In the genomic region with DNA sequence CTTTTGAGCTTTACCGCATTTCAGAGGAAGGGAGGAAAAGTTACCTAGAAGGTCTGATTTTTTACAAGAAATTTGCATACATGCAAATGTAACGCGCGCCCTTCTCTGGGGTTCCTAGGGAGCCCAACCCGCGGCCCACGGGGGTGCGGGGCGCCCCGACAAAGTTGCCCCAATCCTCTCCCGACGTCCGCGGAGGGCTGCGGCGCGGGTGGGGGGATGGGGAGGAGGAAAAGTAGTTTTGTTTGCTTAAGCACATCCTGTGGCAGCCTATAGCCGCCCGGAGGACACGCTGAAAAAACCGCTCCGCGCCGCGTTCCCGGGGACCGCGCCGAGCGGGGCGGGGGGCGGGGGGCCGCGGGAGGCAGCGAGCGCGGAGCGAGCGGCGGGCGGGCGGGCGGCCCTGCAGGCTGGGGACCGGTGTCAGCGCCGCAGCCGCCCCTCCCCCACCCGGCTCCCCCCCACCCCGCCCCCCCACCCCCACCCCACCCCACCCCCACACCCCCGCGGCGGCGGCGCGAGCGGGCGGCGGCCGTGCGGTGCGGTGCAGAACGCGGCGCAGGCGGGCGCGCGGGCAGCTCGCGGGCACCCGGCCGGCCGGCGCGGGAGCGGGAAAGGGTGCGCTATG, we compare ENCODE assay signal across 8 mouse cellular contexts. TPM values are rescaled to one million over a fixed set of nuclear protein-coding genes. Genes with fewer than 3 reads are reported as not detected.
DNase-seq lines count a peak whose midpoint lies in the region; ATAC-seq and TF ChIP-seq lines count a peak whose summit lies in the region.

No protein-coding gene starts in this region.

- peaks cover 15% of the 10 kb centered on the region for H3K4me1 ChIP-seq in heart, postnatal 0 days (ENCODE audit: control insufficient read depth, insufficient read depth)
- peaks cover 45% of the 10 kb centered on the region for H3K4me1 ChIP-seq in midbrain, embryonic 13.5 days (replicated peaks)
- peaks cover 7% of the 10 kb centered on the region for H3K4me1 ChIP-seq in testis, adult 2 months (ENCODE audit: control insufficient read depth, insufficient read depth, low read length)

- TF ChIP-seq EP300 in heart, postnatal 0 days (IDR thresholded peaks at IDR 0.05; ENCODE audit: low read depth): no peak

- no peaks in the 10 kb centered on the region for H3K27me3 ChIP-seq in heart, postnatal 0 days (ENCODE audit: control insufficient read depth, insufficient read depth, low read length)
- peaks cover 60% of the 10 kb centered on the region for H3K27me3 ChIP-seq in midbrain, embryonic 13.5 days
- H3K27me3 ChIP-seq in testis, adult 2 months (ENCODE audit: control insufficient read depth, insufficient read depth, low read length): no peaks in the 10 kb centered on the region; the same call in 1 of the 2 replicates

- peak; percentile 34 for ATAC-seq in heart, postnatal 0 days (ENCODE audit: insufficient read depth, low read depth)
- ATAC-seq in midbrain, embryonic 13.5 days: peak; percentile 61

- no peak for TF ChIP-seq CTCF in heart, postnatal 0 days (IDR thresholded peaks at IDR 0.05; ENCODE audit: low read depth)
- no peak for TF ChIP-seq CTCF in testis, adult 2 months (IDR thresholded peaks at IDR 0.05; ENCODE audit: control insufficient read depth, insufficient read depth, insufficient replicate concordance, low read depth, low read length)

- TF ChIP-seq POLR2A in testis, adult 2 months (IDR thresholded peaks at IDR 0.05; ENCODE audit: control insufficient read depth, low read depth, low read length): no peak

- H3K27ac ChIP-seq in heart, postnatal 0 days (ENCODE audit: low read depth): peak overlapping the region; percentile 99
- H3K27ac ChIP-seq in midbrain, embryonic 13.5 days: peak overlapping the region; percentile 85
- H3K27ac ChIP-seq in testis, adult 2 months (ENCODE audit: control insufficient read depth, insufficient read depth, low read depth, low read length): peak overlapping the region; percentile 78

- WGBS in heart, postnatal 0 days: 0% methylated on average over 34 of the region's 77 CpGs
- WGBS in midbrain, embryonic 13.5 days: under 1% methylated on average over 49 of the region's 77 CpGs

- no peaks in the 10 kb centered on the region for H3K9me3 ChIP-seq in heart, postnatal 0 days (replicated peaks; ENCODE audit: control insufficient read depth, low read length)
- H3K9me3 ChIP-seq in midbrain, embryonic 13.5 days: no peaks in the 10 kb centered on the region

- H3K4me3 ChIP-seq in heart, postnatal 0 days (ENCODE audit: low read depth, low read length): peak overlapping the region; percentile 98
- peak overlapping the region; percentile 72 for H3K4me3 ChIP-seq in midbrain, embryonic 13.5 days (replicated peaks)
- H3K4me3 ChIP-seq in testis, adult 2 months (ENCODE audit: control insufficient read depth, low read depth, low read length): peak overlapping the region; percentile 92

- H3K9ac ChIP-seq in heart, postnatal 0 days (replicated peaks; ENCODE audit: low read depth, low read length): peak overlapping the region; percentile 100
- H3K9ac ChIP-seq in midbrain, embryonic 13.5 days (replicated peaks): peak overlapping the region; percentile 94

- no peaks in the 10 kb centered on the region for H3K36me3 ChIP-seq in heart, postnatal 0 days (replicated peaks; ENCODE audit: control insufficient read depth, insufficient read depth, low read length)
- H3K36me3 ChIP-seq in midbrain, embryonic 13.5 days: no peaks in the 10 kb centered on the region
- H3K36me3 ChIP-seq in testis, adult 2 months (ENCODE audit: control insufficient read depth, insufficient read depth, low read length): no peaks in the 10 kb centered on the region

- DNase-seq in right cerebral cortex, adult 18-20 months: peak; percentile 33
- no peak for DNase-seq in right cerebral cortex, postnatal 36 days (ENCODE audit: low spot score in 2 of 2)
- peak; percentile 59 for DNase-seq in embryo, embryonic 9.5 days (ENCODE audit: extremely low spot score)
- DNase-seq in heart, postnatal 0 days (ENCODE audit: low spot score): no peak
- peak; percentile 73 to 77 for DNase-seq in kidney, postnatal 4 days
- no peak for DNase-seq in layer of hippocampus, adult 11-12 months (ENCODE audit: low spot score)

- peak overlapping the region; percentile 74 for H3K4me2 ChIP-seq in heart, postnatal 0 days (ENCODE audit: low read depth, low read length)
- H3K4me2 ChIP-seq in midbrain, embryonic 13.5 days (replicated peaks): peak overlapping the region; percentile 88

RNA-seq across cellular contexts. Expression of gene E130114P18Rik, which starts 0.7 kb away (rescaled TPM):
- total RNA-seq in heart, postnatal 0 days (2014; rRNA removed; ENCODE audit: low replicate concordance): not detected in 2 replicates
- 0.45 and 0.52 TPM in 2 replicates for polyA plus RNA-seq in heart, postnatal 0 days (2015; fragmentation: Nextera tagmentation; extraction: Ambion mirVana)
- 22.5 and 24.4 TPM in 2 replicates for polyA plus RNA-seq in midbrain, embryonic 13.5 days (2015; fragmentation: Nextera tagmentation; extraction: Ambion mirVana)
- 0.17 and 0.74 TPM in 2 replicates for polyA plus RNA-seq in testis, adult 2 months (2012; rRNA removed)

RNA-seq across cellular contexts. Expression of gene Nfia, which starts 4.7 kb away (rescaled TPM):
- 76.5 and 114 TPM in 2 replicates for total RNA-seq in heart, postnatal 0 days (2014; rRNA removed; ENCODE audit: low replicate concordance)
- polyA plus RNA-seq in heart, postnatal 0 days (2015; fragmentation: Nextera tagmentation; extraction: Ambion mirVana): 53.2 and 53.8 TPM in 2 replicates
- polyA plus RNA-seq in midbrain, embryonic 13.5 days (2015; fragmentation: Nextera tagmentation; extraction: Ambion mirVana): 31.7 and 36.2 TPM in 2 replicates
- polyA plus RNA-seq in testis, adult 2 months (2012; rRNA removed): 6.4 and 8.1 TPM in 2 replicates

Comparison
In these comparisons a context has a peak if more than half of its experiments do, and no peak if none do; other contexts are left out.
1. DNase-seq: peak in right cerebral cortex, adult 18-20 months (single experiment), embryo, embryonic 9.5 days (single experiment) and kidney, postnatal 4 days (2 of 2); none in right cerebral cortex, postnatal 36 days (0 of 2), heart, postnatal 0 days (single experiment) and layer of hippocampus, adult 11-12 months (single experiment).
2. RNA of gene E130114P18Rik, which starts 0.7 kb away (polyA plus RNA-seq): 22.5 to 24.4 TPM in midbrain, embryonic 13.5 days; 0.17 to 0.74 TPM in testis, adult 2 months and 0.45 to 0.52 TPM in heart, postnatal 0 days; every median in the first group is over 10 times any median in the second.
3. Peak in every context shown above with its lines, with median percentiles within 50 percentile points of each other: H3K27ac ChIP-seq and H3K4me3 ChIP-seq.